Mouse (Mus musculus) heart, embryonic 13.5 days (tissue): ENCODE results near the gene Rho. TPM values are rescaled to one million over a fixed set of nuclear protein-coding genes. Genes with fewer than 3 reads are reported as not detected.

Experiments
- ATAC-seq: fragments of 200-750 bp; cut with Nextera tagmentation; 2 replicates; pipeline ENCODE4 v1.8.0; 2017; ENCODE audit warnings: moderate TSS enrichment; ENCODE audit not compliant: insufficient number of reproducible peaks, low FRiP score, low TSS enrichment; ENCODE audit errors: extremely low read depth
- H3K27ac ChIP-seq: fragments of 300-500 bp; sonication (generic); replicated peaks from 2 replicates; pipeline ENCODE4 v1.5.1; 2015; ENCODE audit warnings: moderate library complexity, mild to moderate bottlenecking, inconsistent platforms
- H3K27me3 ChIP-seq: fragments of 300-500 bp; sonication (generic); replicated peaks from 2 replicates; pipeline ENCODE4 v1.6.1; 2015; ENCODE audit warnings: mild to moderate bottlenecking, inconsistent platforms
- H3K36me3 ChIP-seq: fragments of 300-500 bp; sonication (generic); 2 replicates; pipeline ENCODE4 v1.6.1; 2015; ENCODE audit warnings: mild to moderate bottlenecking, inconsistent platforms
- H3K4me1 ChIP-seq: fragments of 300-500 bp; sonication (generic); 2 replicates; pipeline ENCODE4 v1.6.1; 2015; ENCODE audit warnings: inconsistent platforms
- H3K4me2 ChIP-seq: fragments of 300-500 bp; sonication (generic); 2 replicates; pipeline ENCODE4 v1.6.1; 2015; ENCODE audit warnings: inconsistent platforms, mild to moderate bottlenecking, moderate library complexity
- H3K4me3 ChIP-seq: fragments of 300-500 bp; sonication (generic); 2 replicates; pipeline ENCODE4 v1.5.1; 2015; ENCODE audit warnings: moderate library complexity, mild to moderate bottlenecking, inconsistent platforms
- H3K9ac ChIP-seq: fragments of 300-500 bp; sonication (generic); 2 replicates; pipeline ENCODE4 v1.6.1; 2015; ENCODE audit warnings: inconsistent platforms, mild to moderate bottlenecking, moderate library complexity
- H3K9me3 ChIP-seq: fragments of 300-500 bp; sonication (generic); 2 replicates; pipeline ENCODE4 v1.6.1; 2016; ENCODE audit warnings: inconsistent platforms
- WGBS: fragments of 180-500 bp; shearing (Covaris S2); methylation state at CpG from one replicate; pipeline ENCODE4 v1.1.7; 2015; ENCODE audit warnings: mixed read lengths; 5-methylcytosine and 5-hydroxymethylcytosine counted together
- polyA plus RNA-seq: library from polyadenylated mRNA; unstranded; fragments of >200 nt; fragmentation: Nextera tagmentation; extraction: Ambion mirVana; gene quantifications from 2 replicates; pipeline ENCODE4 v1.2.1, GENCODE M21; 2015

The Rho gene
- polyA plus RNA-seq, 1 experiment from 2014 or later, result not detected

DNA sequence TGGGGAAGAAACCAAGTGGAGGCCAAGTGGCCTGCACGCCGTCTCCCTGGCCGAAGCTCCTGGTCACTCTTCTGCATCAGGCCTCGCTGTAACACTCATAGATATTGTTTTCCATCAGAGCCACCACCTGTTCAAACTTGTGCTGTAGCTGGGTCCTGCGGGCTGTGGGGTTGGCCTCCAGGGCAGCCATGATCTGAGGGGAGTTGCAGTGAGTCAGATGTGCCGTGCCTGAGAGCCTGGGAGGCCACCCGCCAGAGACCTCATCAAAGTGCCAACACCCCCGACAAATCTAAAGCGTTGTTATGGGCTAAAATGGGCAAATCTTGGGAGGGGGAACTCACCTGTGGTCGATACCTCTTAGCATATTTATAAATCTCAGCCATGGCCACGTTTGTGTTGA is 24.1 kb downstream of the Rho start:
- H3K9ac ChIP-seq, result no peak overlapping the region
- ATAC-seq, result no peak
- H3K9me3 ChIP-seq, result no peaks in the 10 kb centered on the region
- 78% methylated on average over 11 of the region's 11 CpGs for WGBS
- no peaks in the 10 kb centered on the region for H3K27me3 ChIP-seq
- H3K4me3 ChIP-seq, result no peak overlapping the region
- peaks cover 63% of the 10 kb centered on the region for H3K4me1 ChIP-seq
- H3K36me3 ChIP-seq, result peaks cover 61% of the 10 kb centered on the region
- H3K4me2 ChIP-seq, result no peak overlapping the region
- no peak overlapping the region for H3K27ac ChIP-seq

DNA sequence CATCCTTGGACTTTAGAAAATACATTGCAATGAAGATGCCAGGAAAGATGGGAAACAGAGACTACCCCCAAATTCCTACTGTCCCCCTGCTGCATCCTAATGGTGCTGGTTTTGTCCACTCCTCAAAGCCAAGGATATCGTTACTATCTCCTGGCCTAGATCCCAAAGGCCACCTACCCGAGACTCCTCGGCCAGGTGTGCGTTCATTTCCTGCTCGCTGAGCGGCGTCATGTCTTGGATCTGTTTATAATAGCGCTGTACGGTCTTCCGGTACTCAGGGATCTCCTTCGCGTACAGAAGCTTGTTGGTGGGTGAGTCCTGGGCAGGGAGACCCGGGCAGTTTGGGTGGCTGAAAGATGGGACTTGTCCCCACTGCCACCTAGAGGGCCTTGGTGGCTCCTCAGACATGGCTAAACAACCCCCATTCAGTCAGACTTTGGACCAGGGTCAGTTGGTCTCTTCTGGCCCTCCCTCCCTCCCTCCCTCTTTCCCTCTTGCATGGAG is 24.9 kb downstream of the Rho start:
- WGBS, result 76% methylated on average over 13 of the region's 13 CpGs

DNA sequence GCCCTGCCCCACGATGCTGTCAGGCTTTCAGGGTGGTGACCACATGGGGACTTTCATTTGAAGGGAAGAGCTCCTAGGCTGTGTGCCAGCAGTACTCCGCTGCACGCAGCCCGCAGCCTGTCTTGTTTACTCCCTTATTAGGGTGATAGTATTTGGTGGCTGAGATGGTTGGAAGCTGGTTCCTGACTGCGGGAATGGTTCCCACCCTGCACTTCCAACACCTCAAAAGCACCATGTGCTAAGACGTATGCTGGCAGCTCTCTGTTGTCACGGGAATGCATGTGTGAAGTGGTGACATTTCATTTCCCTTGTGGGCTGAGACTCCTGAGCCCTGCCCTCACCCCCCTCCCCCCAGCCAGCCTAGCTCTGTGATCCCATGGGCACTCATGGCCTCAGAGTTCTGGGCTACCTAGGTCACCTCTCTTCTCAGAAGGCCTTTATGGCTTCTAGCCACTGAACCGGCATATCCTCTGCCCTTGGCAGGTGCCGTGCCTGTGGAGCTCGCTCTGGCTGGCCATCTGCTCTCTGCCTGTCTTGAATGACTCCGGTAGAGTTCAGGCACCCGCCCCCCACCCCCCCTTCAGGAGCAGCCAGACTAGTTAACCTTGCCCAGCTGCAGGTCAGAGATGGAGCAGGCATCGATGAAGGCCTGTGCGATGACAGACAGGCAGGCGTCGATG is 25.5 kb downstream of the Rho start:
- no peak overlapping the region for H3K4me3 ChIP-seq
- no peak overlapping the region for H3K4me2 ChIP-seq
- no peaks in the 10 kb centered on the region for H3K27me3 ChIP-seq
- peak overlapping the region; percentile 64 for H3K27ac ChIP-seq
- peak overlapping the region; percentile 48; the same call in 1 of the 2 replicates for H3K9ac ChIP-seq
- H3K36me3 ChIP-seq, result peaks cover 75% of the 10 kb centered on the region
- H3K4me1 ChIP-seq, result peaks cover 63% of the 10 kb centered on the region
- peak; percentile 41; the same call in 1 of the 2 replicates for ATAC-seq
- WGBS, result 29% methylated on average over 16 of the region's 16 CpGs
- H3K9me3 ChIP-seq, result no peaks in the 10 kb centered on the region

More for the DNA sequence above, 24.9 kb downstream of the Rho start:
- Histone ChIP-seq H3K4me2 (no peak overlapping the region), H3K27ac (peak overlapping the region; percentile 64), H3K4me3 (no peak overlapping the region), H3K27me3 (no peaks in the 10 kb centered on the region), H3K36me3 (peaks cover 69% of the 10 kb centered on the region), H3K9ac (0 out of 2 replicates have a peak overlapping the region, but pooled peaks have one; percentile 11), H3K9me3 (no peaks in the 10 kb centered on the region), H3K4me1 (peaks cover 63% of the 10 kb centered on the region)
- no peak for ATAC-seq

DNA sequence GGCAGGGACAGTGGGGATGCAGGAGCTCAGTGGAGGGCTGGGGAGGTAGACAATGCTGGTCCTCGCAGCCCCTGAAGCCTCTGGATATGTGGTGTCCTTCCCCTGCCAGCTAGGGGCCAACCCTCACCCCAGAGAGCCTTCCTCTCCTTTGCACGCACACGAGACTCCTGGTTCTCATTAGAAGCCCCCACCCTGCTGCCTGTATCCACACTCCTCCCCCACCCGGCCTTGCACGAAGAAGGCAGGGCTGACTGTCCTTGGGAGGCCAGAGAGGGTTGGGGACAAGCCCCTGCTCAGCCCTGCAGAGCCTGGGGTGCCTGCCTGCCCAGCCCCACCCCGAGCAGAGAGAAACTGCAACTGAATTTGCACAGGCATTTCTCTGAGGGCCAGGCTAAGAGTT is 26.1 kb downstream of the Rho start:
- Histone ChIP-seq H3K9me3 (no peaks in the 10 kb centered on the region), H3K27ac (peak overlapping the region; percentile 64; the same call in 1 of the 2 replicates), H3K4me1 (peaks cover 69% of the 10 kb centered on the region), H3K4me2 (no peak overlapping the region), H3K27me3 (no peaks in the 10 kb centered on the region), H3K4me3 (no peak overlapping the region), H3K36me3 (peaks cover 81% of the 10 kb centered on the region), H3K9ac (peak overlapping the region; percentile 48; the same call in 1 of the 2 replicates)
- no peak for ATAC-seq
- 46% methylated on average over 6 of the region's 6 CpGs for WGBS

DNA sequence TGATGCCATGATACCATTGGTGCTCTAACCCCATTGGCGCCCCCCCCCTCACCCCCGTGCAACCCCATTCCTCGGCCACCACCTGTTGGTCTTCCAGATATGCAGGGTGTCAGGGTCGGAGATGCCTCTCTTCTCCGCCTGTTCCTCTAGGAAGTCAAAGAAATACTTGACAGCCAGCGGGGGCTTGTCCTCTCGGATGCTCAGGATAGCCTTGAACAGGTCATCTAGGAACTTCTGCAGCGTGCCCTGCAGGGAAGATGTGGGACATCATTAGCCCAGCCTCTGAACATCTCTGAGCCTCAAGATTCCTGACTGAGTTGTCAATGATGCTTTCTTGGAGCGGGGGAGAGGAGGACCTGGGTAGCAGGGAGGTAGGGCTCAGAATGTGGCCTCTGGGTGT is 26.9 kb downstream of the Rho start:
- WGBS, result 87% methylated on average over 9 of the region's 9 CpGs
- H3K9ac ChIP-seq, result no peak overlapping the region
- H3K27me3 ChIP-seq, result peaks cover 5% of the 10 kb centered on the region; the same call in 1 of the 2 replicates
- no peak overlapping the region for H3K27ac ChIP-seq
- no peak overlapping the region for H3K4me2 ChIP-seq
- peaks cover 69% of the 10 kb centered on the region for H3K4me1 ChIP-seq
- H3K9me3 ChIP-seq, result no peaks in the 10 kb centered on the region
- H3K36me3 ChIP-seq, result peaks cover 85% of the 10 kb centered on the region
- ATAC-seq, result no peak
- H3K4me3 ChIP-seq, result no peak overlapping the region

- H3K9me3 ChIP-seq, result no peaks in the 10 kb centered on the region
- peaks cover 87% of the 10 kb centered on the region for H3K36me3 ChIP-seq
- H3K27me3 ChIP-seq, result peaks cover 10% of the 10 kb centered on the region; the same call in 1 of the 2 replicates
- no peak for ATAC-seq
- peaks cover 61% of the 10 kb centered on the region for H3K4me1 ChIP-seq
- 58% methylated on average over 7 of the region's 7 CpGs for WGBS
- H3K27ac ChIP-seq, result peak overlapping the region; percentile 12; the same call in 1 of the 2 replicates
- no peak overlapping the region for H3K4me2 ChIP-seq
- no peak overlapping the region for H3K4me3 ChIP-seq
- peak overlapping the region; percentile 40; the same call in 1 of the 2 replicates for H3K9ac ChIP-seq
Measured at GRCm38 (mm10) chr6:115959151-115959691, 27.7 kb downstream of the Rho start.

- Histone ChIP-seq H3K27ac (no peak overlapping the region), H3K9me3 (no peaks in the 10 kb centered on the region), H3K36me3 (peaks cover 80% of the 10 kb centered on the region), H3K4me2 (no peak overlapping the region), H3K9ac (no peak overlapping the region), H3K27me3 (peaks cover 10% of the 10 kb centered on the region; the same call in 1 of the 2 replicates), H3K4me1 (peaks cover 52% of the 10 kb centered on the region), H3K4me3 (no peak overlapping the region)
- no peak for ATAC-seq
- WGBS, result 86% methylated on average over 19 of the region's 19 CpGs
Measured at GRCm38 (mm10) chr6:115960322-115960721, 28.8 kb downstream of the Rho start.

DNA sequence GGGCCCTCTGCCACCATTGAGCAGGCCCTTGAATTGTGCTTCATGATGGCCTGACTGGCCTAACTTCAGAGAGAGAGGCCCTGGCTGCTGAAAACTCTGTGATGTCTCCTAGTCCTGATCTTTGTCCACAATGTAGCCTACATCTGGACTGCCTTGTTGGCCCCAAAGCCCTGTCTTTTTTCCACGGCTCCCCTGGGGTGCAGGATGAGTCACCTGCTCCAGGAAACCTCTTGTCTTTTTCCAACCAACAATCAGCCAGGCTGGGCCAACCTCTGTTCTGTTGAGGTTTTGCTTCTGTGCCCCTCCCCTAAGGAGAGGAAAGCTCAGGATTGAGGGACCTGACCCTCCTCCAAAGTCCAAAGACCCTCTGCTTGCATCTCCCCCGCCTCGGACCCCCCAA is 30.2 kb downstream of the Rho start:
- peaks cover 10% of the 10 kb centered on the region; the same call in 1 of the 2 replicates for H3K27me3 ChIP-seq
- 78% methylated on average over 3 of the region's 3 CpGs for WGBS
- H3K4me1 ChIP-seq, result peaks cover 39% of the 10 kb centered on the region
- no peak overlapping the region for H3K4me2 ChIP-seq
- H3K9ac ChIP-seq, result no peak overlapping the region
- no peak for ATAC-seq
- no peak overlapping the region for H3K27ac ChIP-seq
- H3K4me3 ChIP-seq, result no peak overlapping the region
- H3K36me3 ChIP-seq, result peaks cover 83% of the 10 kb centered on the region
- H3K9me3 ChIP-seq, result no peaks in the 10 kb centered on the region

GRCm38 (mm10) chr6:115962439-115963085 is 31.0 kb downstream of the Rho start:
- no peak overlapping the region for H3K27ac ChIP-seq
- H3K36me3 ChIP-seq, result peaks cover 91% of the 10 kb centered on the region
- no peak overlapping the region for H3K4me3 ChIP-seq
- ATAC-seq, result no peak
- peaks cover 30% of the 10 kb centered on the region for H3K4me1 ChIP-seq
- H3K9ac ChIP-seq, result no peak overlapping the region
- WGBS, result 48% methylated on average over 23 of the region's 23 CpGs
- no peak overlapping the region for H3K4me2 ChIP-seq
- peaks cover 10% of the 10 kb centered on the region; the same call in 1 of the 2 replicates for H3K27me3 ChIP-seq
- H3K9me3 ChIP-seq, result no peaks in the 10 kb centered on the region

- no peak for ATAC-seq
- H3K4me3 ChIP-seq, result no peak overlapping the region
- H3K4me1 ChIP-seq, result peaks cover 24% of the 10 kb centered on the region
- 65% methylated on average over 9 of the region's 9 CpGs for WGBS
- H3K36me3 ChIP-seq, result peaks cover 91% of the 10 kb centered on the region
- no peaks in the 10 kb centered on the region for H3K9me3 ChIP-seq
- H3K4me2 ChIP-seq, result no peak overlapping the region
- no peak overlapping the region for H3K27ac ChIP-seq
- H3K9ac ChIP-seq, result no peak overlapping the region
- peaks cover 10% of the 10 kb centered on the region; the same call in 1 of the 2 replicates for H3K27me3 ChIP-seq
Measured at GRCm38 (mm10) chr6:115963656-115964055, 32.1 kb downstream of the Rho start.

DNA sequence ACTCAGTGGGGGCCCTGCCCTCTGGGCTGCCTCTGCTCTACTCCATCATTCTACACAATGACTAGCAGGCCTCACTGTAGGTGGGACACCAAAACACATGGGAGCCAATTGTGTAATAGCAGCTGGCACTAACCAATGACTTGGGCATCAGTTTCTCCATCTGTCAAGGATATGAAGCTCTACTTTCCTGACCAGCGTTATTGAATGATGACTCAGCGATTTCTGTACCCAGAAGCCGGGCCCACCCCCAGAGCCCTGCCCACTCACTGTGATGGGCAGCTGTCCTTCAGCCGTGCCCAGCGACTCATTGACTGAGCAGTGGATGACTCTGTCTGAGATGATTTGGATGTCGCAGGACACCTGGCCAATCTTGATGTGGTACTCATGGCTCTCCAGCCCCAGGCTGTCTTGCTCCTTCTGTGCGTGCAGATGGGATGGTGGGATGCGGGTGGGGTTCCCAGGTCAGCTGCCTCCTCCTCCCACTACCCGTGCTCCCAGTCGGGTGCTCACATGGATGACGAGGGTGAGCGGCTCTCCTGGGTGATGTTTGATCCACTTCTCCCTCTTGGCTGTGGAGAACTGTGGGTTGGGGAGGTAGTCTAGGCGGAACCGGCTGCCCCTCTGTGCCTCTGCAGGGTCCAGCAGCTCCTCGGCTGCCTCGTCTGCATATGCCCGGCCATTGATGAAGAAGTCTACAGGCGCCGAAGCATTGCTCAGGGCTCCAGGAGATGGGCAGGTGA is 34.8 kb downstream of the Rho start:
- Histone ChIP-seq H3K36me3 (peaks cover 79% of the 10 kb centered on the region), H3K27ac (no peak overlapping the region), H3K9me3 (no peaks in the 10 kb centered on the region), H3K4me1 (peaks cover 28% of the 10 kb centered on the region), H3K4me2 (no peak overlapping the region), H3K9ac (no peak overlapping the region), H3K4me3 (no peak overlapping the region), H3K27me3 (peaks cover 10% of the 10 kb centered on the region; the same call in 1 of the 2 replicates)
- WGBS, result 88% methylated on average over 19 of the region's 19 CpGs
- ATAC-seq, result no peak
